Mouse (Mus musculus) inflammation-experienced regulatory T-cells, adult 6 months (primary cell): Measurements from ENCODE around the gene Ptpn18. TPM values are rescaled to one million over a fixed set of nuclear protein-coding genes. Genes with fewer than 3 reads are reported as not detected.
"Not testable (repeated sequence)": the region's sequence is repeated elsewhere in the genome, so short reads cannot be mapped to it uniquely, and the experiment has no call there.

Source experiments
- ATAC-seq: one replicate; pipeline ENCODE4 v1.8.0; 2017
- polyA plus RNA-seq, 3 experiments: library from polyadenylated mRNA; unstranded; fragments of 100-300 nt; shearing (Covaris generic); gene quantifications; one replicate each; pipeline ENCODE4 v1.2.1; 2017

Gene Ptpn18
- 100 to 1,000 TPM; 161 to 189 (median 165) TPM for polyA plus RNA-seq

DNA sequence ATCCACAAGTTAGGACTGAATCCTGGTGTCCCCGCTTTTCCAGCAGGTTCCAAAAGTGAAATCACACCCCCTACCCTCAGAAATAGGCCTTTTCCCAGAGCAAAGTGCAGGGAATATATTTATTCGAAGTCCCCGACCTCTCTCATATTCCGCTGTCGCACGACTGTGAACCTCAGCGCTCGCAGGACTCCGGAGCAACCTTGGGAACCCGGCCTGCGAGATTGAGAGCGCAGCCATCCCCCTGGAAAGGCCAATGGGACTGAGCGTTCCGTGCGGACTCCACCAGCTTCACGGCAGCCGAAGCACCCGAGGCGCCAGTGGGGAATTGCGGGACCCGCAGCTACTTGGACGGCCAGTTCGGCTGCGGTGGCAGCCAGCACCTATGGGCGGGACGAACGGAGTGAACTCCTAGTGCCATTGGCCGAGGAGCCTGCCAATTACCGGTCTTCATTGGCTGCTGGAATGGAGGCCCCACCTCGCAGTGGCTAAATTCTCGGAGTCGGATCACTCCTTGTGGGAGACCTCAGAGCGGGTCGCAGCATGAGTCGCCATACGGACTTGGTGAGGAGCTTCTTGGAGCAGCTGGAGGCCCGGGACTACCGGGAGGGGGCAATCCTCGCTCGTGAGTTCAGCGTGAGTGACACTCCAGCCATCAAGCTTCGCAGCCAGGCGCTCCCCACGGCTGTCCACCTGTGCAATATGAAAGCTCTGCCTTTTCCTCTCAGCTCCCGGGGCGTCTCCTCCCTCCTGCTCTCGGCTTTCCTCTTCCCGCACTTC is at the start of gene Ptpn18:
Gene Ptpn18, plus strand, starts transcription at position 479 of the 777 bp plus-strand sequence.
- ATAC-seq, result peak; percentile 87

DNA sequence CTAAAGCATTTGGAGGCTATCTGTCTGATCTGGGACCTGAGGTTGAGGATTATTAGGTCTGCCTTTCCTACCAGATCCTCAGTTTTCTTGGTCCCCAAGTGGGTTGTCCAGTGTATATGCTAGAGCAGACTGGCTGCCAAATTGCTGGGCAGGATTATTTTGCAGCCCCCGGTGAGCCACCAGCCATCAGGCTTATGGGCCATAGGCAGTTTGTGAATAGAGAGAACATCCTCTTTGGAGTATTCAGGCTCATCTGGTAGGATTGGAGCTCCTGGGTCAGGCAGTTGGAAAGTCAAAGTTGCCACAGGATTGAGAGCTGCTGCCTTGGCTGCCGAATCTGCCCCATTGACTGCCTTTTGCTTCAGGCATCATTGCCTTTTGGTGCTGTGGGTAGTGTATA is 31.1 kb upstream of the Ptpn18 start:
- no peak for ATAC-seq

DNA sequence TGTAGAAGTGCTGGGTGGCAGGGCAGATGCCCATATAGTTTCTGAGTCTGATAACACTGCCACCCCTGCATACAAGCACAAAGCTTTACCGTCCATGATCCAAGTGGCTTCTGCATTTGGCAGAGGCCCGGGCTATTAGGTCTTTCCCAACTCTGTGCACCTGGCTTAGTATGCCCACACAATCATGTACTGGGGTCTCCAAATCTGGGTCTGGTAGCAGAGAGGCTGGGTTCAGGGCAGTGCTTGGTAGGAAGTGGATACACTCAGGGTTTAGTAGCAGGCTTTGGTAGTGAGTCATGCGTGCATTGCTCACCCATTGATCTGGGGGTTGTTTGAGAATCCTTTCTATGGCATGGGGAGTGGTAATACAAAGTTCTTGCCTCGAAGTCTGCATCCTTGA is 30.3 kb upstream of the Ptpn18 start:
- ATAC-seq, result no peak

DNA sequence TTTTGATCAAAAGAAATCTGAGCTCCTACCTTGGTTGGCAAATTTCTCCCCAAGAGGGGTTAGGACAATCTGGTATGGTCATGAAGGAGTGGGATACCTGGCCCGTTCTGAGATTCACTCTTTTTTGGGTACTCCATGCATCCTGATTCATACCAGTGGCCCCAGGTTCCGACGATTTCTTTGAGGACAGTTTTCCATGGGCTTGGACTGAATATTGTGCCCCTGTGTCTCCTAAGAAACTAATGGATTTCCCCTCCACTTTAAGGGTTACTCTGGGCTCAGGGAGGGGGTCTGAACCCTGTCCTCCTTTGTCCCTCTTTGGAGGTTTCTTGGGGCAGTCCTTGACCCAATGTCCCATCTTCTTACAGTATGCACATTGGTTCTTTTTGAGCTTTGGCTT is 28.6 kb upstream of the Ptpn18 start:
- no peak for ATAC-seq

DNA sequence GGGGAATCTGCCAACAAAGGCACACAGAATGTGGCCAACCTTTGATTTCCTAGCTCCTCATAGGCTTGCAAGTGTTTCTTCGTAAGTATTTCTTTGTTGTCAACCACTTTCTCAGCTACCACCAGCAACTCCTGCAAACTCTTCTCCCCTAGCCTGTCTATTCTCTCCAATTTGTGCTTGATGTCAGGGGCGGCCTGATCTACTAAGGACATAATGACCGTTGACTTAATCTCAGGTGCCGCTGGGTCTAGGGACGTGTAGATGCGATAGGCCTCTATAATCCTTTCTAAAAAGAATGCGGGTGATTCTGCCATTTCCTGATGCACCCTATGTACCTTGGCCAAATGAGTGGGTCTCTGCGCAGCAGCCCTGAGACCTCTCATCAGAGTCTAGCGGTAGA is 28.1 kb upstream of the Ptpn18 start:
- no peak for ATAC-seq

DNA sequence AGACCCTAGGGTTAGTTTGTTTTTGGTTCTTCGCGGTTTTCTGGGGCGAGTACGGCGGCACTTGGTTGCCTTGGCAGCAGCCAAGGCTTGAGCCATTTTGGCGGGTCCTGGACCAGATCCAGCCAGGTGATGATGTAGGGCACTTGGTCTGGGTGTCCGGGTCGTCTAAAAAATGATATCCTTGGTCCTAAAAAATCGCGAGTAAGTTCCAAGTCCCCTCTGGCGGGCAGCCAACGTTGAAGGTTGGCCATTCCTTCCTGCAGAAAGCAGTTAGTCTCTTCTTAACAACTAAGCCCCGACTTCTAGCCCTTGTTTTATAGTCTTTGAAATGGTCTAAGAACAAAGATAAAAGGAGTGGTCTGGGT is 27.2 kb upstream of the Ptpn18 start:
- no peak for ATAC-seq

DNA sequence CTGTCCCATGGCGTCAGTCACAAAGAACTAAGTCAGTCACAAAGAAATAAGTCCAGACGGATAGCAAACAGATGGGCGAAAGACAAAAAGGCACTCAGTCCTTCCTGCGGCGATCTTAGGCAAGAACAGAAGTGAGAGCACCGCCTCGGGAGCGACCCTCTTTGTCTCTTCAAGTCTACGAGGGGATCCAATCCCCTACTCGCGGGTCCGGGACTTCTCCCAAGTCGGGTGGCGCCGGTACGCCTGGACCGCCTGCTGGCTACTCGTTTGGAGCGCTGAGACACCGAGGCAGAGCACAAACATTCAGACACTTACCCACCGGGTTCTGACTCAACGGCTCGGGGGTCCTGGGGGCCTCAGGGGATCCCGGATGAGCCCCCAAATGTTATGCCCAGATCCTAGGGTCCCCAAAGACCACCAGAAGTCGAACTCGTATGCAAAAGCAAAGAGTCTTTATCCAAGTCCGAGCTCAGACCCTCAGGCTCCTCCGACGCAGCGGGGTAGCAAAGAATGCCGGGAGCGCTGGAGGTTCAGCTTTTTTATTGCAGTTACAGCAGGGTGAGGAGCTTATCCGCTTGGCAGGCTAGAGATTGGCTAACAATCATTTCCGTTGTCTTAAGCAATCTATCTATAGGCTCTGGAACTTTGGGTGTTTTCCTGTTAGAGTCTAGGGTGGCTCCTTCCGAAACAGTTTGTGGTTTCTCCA is 26.6 kb upstream of the Ptpn18 start:
- ATAC-seq, result peak; percentile 66

DNA sequence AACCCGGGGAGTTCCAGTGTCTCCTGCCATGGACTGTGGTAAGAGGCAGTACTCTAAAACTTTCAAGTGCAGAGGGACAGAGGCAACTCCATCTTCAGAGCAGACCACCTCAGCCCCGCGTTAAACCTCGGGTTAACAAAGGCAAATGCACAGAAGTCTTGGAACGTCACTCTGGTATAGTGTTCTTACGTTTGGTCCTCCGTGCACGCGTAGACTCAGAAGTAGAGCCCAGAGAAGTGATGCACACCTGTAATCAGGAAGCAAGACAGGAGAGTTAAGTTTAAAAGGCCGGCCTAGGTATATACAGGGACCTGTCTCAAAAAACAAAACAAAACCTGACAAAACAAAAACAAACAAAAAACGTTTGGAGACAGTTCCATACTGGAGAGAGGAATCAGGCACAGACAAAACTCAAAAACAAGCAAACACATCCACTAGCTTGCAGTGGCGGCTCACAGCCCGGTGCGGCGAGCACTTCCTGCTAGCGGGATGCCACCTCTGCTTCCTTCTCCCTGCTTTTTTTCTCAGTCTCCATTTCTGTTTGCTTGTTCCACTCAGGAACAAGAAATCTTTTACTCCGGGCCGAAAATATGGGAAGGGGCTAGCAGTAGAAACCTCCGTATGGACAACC is 25.6 kb upstream of the Ptpn18 start:
- ATAC-seq, result peak; percentile 54

DNA sequence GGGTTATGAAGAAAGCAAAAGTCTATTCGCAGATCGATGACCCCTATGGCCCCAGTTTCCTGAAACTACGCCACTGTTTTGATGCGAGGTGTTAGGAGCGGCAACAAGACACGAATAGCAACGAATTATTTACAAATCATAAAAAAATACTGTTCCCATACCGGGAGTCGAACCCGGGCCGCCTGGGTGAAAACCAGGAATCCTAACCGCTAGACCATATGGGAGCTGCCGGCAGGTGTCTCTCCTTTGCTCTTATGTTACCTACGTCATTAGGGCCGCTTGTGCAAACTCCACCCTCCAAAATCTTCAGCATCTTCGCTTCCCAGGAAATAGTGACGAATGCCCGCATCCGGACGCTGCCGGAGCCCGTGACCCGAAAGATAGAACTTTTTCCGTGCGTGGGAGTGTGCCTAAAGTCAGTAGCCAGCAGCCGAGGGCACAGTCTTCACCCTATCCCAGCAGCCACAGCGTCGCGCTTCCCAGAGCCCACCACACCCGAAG is 24.9 kb upstream of the Ptpn18 start:
- ATAC-seq, result peak; percentile 22

DNA sequence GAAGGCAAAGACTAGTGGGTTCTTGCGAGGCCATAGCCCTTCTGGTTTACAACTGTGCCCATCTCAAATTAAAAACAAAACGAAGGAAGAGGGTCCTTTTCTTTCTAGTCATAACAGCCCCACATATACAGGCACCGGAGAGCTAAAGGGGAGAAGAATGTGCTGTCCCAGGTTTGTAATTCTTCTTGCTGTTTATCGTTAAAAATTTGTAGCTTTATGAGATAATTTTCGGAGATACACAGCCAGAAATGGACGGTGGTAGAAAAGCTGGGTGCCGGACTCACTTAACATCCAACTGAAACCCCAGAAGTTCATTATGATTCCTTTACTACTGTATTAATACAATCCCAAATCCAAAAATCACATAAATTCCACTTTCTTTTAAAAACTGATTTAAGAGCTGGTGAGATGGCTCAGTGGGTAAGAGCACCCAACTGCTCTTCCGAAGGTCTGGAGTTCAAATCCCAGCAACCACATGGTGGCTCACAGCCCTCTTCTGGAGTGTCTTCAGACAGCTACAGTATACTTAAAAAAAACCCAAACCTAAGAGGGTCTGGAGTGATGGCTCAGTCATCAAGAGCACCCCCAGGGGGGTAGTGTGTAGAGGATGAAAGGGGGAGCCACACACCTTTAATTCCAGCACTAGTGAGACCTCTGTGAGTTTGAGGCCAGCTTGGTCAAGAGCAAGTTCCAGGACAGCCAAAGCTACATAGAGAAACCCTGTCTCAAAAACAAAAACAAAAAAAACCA is 24.0 kb upstream of the Ptpn18 start:
- no peak for ATAC-seq

DNA sequence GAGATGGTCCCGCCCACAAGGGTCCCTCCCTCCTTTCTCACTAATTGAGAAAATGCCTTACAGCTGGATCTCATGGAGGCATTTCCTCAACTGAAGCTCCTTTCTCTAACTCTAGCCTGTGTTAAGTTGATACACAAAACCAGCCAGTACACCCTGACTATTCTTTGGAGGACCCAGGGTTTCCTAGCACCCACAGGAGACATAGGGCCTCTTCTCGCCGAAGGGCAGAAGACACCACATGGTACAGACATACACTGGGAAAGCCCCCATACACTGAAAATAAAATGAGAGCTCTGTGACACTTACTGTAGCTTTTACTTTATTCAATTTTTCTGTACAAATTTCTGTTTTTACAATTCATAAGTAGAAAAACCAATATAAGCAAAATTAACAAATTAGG is 23.2 kb upstream of the Ptpn18 start:
- no peak for ATAC-seq

DNA sequence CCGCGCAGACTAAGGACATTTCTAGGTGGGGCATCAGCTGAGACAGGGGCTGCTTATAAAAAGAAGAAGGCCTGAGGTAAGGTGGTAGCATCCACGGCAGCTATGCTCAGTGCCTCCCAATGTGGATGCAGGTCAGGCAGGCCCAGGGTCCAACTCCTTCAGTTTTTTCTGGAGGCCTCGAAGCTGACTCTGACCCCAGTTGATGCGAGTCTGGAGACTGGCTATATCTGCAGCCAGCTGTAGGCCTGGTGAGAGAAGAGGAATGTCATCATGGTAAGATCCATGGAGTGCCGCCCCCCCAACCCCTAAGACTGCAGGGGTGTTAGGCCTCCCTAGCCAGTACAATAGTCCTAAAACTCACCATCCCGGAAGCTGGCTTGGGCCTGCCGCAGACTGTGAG is 22.2 kb upstream of the Ptpn18 start:
- not testable (repeated sequence) for ATAC-seq

DNA sequence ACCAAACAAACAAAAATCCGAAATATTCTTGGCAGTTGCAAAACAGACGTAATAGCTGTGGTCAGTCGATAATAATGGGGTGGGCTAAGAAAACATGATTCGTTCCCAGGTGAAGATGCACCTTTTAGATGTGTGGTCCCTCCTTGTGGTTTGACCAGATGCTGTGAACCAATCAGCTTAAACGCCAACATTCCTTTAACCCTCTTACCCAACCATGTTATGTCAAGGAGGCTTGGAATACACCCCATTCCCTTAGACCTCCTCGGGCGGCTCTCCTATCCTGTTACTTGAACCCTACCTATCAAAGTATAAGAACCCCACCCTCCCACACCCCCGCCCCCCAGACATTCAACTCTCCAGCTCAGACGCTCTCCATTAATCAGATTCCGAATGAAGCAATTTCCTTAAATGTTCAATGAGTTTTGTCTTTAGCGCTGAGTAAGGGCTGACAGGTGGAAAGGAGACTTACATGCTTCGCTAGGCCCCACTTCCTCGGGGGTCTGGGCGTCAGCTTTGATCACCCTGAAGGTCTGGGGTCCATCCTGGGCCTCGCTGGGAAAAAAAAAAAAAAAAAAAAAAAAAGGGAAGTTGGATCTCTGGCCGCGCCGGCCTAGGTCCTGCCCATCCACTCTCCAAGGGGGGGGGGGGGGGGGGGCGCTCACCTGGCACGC is 21.0 kb upstream of the Ptpn18 start:
- ATAC-seq, result no peak

DNA sequence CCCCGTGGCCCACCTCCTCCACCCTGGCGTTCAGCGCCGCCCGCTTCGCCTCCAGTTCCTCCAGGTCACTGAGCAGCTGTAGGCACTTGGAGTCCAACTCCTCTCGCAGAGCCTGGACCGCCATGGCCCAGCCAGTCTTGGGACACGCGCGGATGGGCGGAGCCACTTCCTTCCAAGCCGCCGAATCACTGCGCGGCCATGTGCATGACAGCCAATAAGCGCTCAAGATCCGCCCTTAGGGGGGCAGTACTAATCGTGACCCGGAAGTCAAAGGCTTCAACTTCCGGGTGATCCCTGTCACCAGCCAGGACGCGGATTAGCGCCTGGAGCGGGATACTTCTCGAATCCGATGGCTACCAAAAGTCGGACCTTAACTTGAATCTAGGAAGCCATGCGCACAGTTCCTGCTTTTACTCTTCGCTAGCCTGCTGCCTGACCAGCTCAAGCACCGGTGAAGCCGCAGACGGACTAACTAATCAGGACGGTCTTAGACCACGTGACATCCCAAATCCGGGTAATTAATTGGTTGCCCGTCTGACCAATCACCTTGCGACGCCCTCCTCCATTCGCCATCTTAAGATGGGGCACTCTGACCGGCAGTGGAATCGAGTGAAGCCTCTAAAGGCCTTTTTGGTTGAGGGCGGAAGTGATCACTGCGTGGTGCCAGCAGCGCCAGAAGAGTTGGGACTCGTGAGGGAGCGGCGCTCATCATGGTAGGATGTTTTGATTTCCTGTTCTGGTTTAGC is 20.2 kb upstream of the Ptpn18 start, which contains the start of the genes Ccdc115 and Imp4:
Gene Ccdc115, minus strand, starts transcription at position 458 of the 746 bp plus-strand sequence.
Gene Imp4, plus strand, starts transcription at position 637 of the 746 bp plus-strand sequence.
- ATAC-seq, result peak; percentile 90

DNA sequence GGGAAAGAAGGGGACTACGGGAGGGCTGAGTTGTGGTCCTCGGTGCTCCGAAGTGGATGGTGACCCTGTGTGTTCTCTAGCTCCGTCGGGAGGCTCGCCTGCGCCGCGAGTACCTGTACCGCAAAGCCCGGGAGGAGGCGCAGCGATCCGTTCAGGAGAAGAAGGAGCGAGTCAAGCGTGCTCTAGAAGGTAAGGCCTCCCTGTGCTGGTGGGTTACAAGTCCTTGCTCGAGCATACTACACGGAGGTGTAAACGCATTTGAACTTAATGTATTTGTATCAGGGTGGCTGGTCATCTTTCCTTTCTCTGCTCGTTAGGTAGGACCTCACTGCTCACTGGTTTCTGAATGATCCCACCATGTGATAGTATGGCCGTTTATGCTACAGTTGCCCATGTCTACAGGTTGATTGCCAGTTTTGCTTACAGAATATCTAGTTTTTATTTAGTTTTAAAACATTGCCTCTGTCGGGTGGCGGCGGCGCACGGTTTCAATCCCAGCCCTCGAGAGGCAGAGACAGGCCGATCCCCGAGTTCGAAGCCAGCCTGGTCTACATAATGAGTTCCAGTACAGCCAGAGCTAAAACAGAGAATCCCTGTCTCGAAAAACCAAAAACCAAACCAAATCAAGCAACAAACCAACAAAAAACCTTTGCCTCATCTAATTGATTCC is 19.5 kb upstream of the Ptpn18 start:
- peak; percentile 16 for ATAC-seq

DNA sequence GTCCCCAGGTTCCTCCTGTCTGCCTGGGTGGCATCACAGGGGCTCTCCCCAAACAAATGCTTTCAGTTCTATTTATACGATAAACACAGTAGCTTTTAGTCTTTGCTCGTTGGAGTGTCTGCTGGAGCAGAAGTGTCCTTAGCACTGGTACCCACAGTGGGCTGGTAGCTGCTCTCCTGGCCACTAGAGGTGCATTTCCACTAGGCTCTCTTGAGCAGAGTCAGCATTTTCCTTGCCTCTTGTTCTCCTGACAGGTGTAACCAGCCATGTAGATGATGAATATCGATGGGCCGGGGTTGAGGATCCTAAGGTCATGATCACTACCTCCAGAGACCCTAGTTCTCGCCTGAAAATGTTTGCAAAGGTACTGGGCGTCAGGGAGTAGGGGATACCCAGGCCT is 16.4 kb upstream of the Ptpn18 start:
- no peak for ATAC-seq

DNA sequence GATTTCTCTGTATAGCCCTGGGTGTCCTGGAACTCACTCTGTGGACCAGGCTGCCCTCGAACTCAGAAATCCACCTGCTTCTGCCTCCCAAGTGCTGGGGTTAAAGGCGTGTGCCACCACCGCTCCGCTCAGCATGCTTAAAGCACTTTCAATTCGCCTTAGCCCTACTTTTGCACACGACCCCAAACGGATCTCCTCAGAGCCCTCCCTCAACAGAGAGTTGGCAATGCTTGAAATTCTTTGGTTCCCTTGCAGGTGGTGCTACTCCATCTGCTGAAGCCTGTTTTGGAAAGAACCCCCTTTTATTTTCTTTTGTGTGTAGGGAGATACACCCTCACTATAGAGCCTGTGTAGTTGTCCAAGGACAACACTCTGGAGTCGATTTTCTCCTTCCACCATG is 1.1 kb upstream of the Ptpn18 start:
- ATAC-seq, result no peak

DNA sequence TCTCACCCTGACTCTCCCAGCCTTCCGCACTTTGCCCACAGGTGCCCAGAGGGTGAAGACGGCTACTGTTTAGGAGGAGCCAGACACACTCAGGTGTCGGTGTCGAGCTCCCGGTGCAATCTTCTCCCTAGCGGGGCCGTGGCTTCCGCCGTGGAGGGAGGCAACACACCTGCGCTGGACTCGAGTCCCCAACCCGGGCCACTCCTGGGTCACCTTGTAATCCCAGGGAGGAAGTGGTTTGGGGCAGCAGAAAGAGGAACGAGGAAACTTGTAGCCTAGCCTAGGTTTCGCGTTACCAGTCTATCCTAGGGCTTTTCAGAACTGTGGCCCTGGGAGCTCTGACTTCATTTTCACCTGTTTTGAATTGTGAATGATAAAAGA is 489 bp downstream of the Ptpn18 start:
- peak; percentile 36 for ATAC-seq

DNA sequence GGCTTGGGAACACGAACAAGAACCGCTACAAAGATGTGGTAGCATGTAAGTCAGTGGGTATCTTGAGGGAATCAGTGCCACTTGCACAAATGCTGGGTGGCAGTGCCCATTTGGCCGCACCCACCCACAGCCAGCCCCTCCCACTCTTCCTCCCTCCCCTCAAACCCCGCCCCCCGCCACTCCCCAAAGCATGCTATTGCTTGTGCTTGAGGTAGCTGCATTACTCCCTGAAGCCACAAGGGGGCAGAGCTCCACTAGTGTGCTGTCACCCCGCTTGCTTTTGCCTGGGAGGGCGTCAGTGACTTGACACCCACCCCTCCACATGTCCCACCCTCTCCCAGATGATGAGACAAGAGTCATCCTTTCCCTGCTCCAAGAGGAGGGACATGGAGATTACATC is 3.2 kb downstream of the Ptpn18 start:
- peak; percentile 51 for ATAC-seq

DNA sequence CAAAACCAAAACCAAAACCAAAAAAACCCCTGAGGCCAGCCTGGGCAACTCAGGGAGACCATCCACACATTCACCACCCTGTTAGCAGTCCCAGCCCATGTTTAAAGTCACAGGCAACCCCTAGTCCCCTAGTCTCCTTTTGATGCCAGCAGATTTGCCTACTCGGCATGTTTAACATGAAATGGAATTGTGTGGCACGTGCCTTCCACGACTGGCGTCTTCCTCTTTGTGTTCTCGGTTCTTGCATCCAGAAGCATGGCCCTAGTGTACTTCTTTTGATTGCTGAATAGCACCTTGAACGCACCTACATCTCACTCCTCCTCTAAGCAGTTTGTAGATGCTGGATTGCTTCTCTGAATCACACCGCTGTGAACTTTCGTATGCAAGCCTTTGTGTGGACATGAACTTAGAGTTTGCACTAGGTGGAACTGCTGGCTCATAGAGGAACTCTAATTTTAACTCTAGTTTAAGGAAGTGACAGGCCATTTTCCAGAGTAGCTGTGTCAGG is 4.8 kb downstream of the Ptpn18 start:
- no peak for ATAC-seq

DNA sequence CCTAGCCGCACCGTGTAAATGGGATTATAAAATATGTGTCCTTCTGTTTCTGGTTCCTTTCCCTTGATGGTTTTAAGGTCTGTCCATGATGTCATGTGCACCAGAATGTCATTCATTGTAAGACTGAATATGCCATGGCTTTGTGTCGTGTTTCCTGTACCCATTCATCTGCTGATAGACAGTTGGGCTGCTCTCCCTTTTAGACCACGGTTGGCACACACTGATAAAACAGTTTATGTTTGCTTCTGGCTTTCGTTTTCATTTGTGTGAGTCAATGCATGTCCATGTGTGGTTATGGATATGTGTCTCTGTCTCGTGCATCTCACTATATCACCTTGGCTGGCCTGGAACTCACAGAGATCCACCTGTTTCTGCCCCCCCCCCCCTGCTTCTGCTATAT is 5.9 kb downstream of the Ptpn18 start:
- no peak for ATAC-seq
